Mouse (Mus musculus): ENCODE results near the gene 1700007K13Rik.
A peak's percentile ranks its signal among the peaks of the same experiment; 100 is the strongest.

Gene 1700007K13Rik

DNA sequence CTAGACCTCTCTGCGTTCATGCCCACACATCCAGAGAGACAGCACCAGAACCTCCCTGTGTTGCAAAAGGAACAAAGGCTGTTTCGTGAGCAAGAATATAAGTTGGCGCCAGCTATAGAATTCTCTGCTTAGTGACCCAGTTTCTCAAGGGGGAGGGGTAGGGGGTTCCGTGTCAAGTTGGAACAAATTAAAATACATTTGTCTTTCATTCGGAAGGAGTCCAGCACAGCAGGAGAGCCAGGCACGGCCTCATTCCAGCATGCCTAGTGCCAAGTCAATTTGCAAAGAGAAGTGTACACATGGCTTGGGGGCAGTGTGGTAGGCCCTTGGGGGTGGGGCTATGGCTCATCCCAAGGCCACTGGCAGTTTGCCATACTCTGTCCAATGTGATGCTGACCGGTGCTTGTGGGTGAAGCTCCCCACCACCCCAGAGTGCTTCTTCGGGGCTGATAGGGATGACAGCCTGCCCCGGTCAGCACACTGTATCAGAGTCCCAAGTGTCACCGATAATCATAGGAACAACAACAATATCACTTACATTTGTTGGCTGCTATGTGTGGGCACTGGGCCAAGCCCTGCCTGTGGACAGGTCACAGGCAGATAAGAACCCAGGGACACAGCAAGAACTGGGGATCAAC lies 50.6 kb downstream of the 1700007K13Rik start:
- peak; percentile 38 to 45 for DNase-seq (ENCODE audit: low spot score in 2 of 2)

DNA sequence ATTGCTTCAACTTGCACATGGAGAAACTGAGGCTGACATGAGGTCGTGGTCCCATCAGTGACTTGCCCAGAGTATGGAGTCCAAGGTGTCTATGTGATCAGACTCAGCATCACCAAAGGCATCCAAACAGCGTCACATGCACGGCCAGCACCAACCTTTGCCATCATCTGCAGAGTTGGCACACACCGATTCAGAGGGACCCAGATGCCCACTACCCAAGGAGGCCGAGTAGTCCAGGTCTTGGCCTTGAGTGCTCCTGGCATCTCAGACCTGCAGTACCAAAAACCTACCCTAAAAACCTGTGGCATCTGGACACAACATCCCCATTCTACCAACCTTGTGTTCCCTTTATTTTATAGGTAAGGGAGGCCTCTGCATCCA lies 51.4 kb downstream of the 1700007K13Rik start:
- DNase-seq (ENCODE audit: low spot score in 2 of 2), result no peak

DNA sequence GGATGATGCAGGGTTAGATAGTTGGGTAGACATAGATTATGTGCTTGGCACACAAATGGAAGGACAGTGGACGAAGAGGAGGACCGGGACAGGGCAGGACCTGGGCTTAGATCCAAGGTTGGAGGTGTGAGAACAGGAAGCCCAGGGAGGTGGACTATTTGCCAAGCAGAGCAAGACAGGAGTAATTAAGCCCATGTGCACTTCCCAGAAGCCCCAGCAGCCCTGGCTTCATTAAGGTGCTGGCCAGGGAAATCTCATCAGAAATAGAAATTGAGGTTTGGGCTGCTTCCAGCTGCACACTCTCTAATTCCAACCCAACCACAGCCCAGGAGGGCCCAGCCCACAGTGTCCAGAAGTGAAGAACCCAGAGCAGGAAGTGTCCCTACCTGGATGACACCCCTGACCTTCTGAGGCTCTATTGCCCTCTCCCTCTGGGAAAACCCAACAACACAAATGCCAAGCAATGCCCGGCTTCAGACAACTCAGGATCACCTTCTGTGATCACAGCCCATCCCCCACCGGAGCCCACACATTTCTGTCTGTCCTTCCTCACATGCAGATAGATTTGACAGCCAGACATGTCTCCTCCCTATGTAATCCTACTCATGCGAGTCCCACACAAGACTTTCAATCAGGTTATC lies 51.9 kb downstream of the 1700007K13Rik start:
- DNase-seq (ENCODE audit: low spot score in 2 of 2), result no peak

DNA sequence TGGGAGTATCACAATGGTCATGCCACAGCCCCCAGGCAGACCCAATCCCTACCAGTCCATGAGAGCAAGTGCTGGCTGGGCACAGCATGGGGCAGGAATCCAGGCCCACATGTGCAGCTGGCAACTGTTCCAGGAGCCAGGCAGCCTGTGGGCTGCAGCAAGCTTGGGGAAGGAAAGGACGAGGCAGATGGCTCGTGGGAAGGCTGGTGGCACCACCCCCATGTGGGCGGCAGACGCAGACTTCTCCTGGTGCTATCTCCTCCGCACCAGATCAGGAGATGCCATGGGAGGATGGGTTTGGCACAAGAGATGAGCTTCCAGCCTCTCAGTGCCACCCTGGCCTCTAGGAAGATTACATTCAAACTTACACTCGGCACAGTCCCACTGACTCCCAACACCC lies 53.2 kb downstream of the 1700007K13Rik start:
- no peak for DNase-seq (ENCODE audit: low spot score in 2 of 2)
